Mouse (Mus musculus) midbrain, embryonic 11.5 days (tissue): ENCODE data around the gene Gigyf1. TPM values are rescaled to one million over a fixed set of nuclear protein-coding genes. Genes with fewer than 3 reads are reported as not detected.

Experiments
- ATAC-seq: fragments of 200-750 bp; cut with Nextera tagmentation; 2 replicates; pipeline ENCODE4 v1.8.0; 2017; ENCODE audit warnings: moderate TSS enrichment, moderate library complexity; ENCODE audit not compliant: low FRiP score
- DNase-seq: peaks from one replicate; pipeline ENCODE4 v3.0.0; 2015; ENCODE audit warnings: low spot score; ENCODE audit errors: missing footprints
- H3K27ac ChIP-seq: fragments of 300-500 bp; sonication (generic); 2 replicates; pipeline ENCODE4 v1.5.1; 2014; ENCODE audit warnings: low read depth, low read length
- H3K27me3 ChIP-seq: fragments of 300-500 bp; sonication (generic); 2 replicates; pipeline ENCODE4 v1.6.1; 2014; ENCODE audit warnings: mild to moderate bottlenecking, low read length, moderate library complexity, mixed read lengths; ENCODE audit not compliant: control insufficient read depth, insufficient read depth
- H3K36me3 ChIP-seq: fragments of 300-500 bp; sonication (generic); 2 replicates; pipeline ENCODE4 v1.6.1; 2014; ENCODE audit warnings: mild to moderate bottlenecking, low read length, moderate library complexity, mixed read lengths; ENCODE audit not compliant: control insufficient read depth, insufficient read depth
- H3K4me1 ChIP-seq: fragments of 300-500 bp; sonication (generic); 2 replicates; pipeline ENCODE4 v1.6.1; 2014; ENCODE audit warnings: low read length; ENCODE audit not compliant: control insufficient read depth, insufficient read depth
- H3K4me2 ChIP-seq: fragments of 300-500 bp; sonication (generic); 2 replicates; pipeline ENCODE4 v1.6.1; 2014; ENCODE audit warnings: mild to moderate bottlenecking, moderate library complexity
- H3K4me3 ChIP-seq: fragments of 300-500 bp; sonication (generic); 2 replicates; pipeline ENCODE4 v1.5.1; 2014; ENCODE audit warnings: low read depth, low read length
- H3K9ac ChIP-seq: fragments of 300-500 bp; sonication (generic); 2 replicates; pipeline ENCODE4 v1.6.1; 2014; ENCODE audit warnings: low read length
- H3K9me3 ChIP-seq: fragments of 300-500 bp; sonication (generic); 2 replicates; pipeline ENCODE4 v1.6.1; 2016; ENCODE audit warnings: low read length; ENCODE audit not compliant: control insufficient read depth
- WGBS: fragments of 180-500 bp; shearing (Covaris S2); extraction: QIAGEN DNeasy Blood & Tissue Kit; methylation state at CpG from one replicate; pipeline ENCODE4 v1.1.7; 2014; 5-methylcytosine and 5-hydroxymethylcytosine counted together
- polyA plus RNA-seq: library from polyadenylated mRNA; unstranded; fragments of >200 nt; fragmentation: Nextera tagmentation; extraction: Ambion mirVana; gene quantifications from 2 replicates; pipeline ENCODE4 v1.2.1, GENCODE M21; 2014

Gigyf1 gene
- polyA plus RNA-seq, 1 experiment from 2014 or later, result 10.5 TPM

- WGBS, result 73% methylated on average over 3 of the region's 3 CpGs
- Histone ChIP-seq H3K9me3 (no peaks in the 10 kb centered on the region), H3K4me2 (peak overlapping the region; percentile 92), H3K4me1 (peaks cover 26% of the 10 kb centered on the region), H3K36me3 (no peaks in the 10 kb centered on the region), H3K9ac (peak overlapping the region; percentile 99), H3K4me3 (peak overlapping the region; percentile 100), H3K27ac (no peak overlapping the region), H3K27me3 (no peaks in the 10 kb centered on the region)
- DNase-seq, result no peak
- no peak for ATAC-seq
Observed at GRCm38 (mm10) chr5:137511706-137512105, 6.6 kb upstream of the Gigyf1 start.

GRCm38 (mm10) chr5:137512847-137513794 is 5.2 kb upstream of the Gigyf1 start:
- ATAC-seq (peak; percentile 63), DNase-seq (peak; percentile 91)
- 0 out of 2 replicates have a peak overlapping the region, but pooled peaks have one; percentile 17 for H3K9ac ChIP-seq
- no peak overlapping the region for H3K27ac ChIP-seq
- H3K27me3 ChIP-seq, result no peaks in the 10 kb centered on the region
- H3K36me3 ChIP-seq, result peaks cover 2% of the 10 kb centered on the region; the same call in 1 of the 2 replicates
- peaks cover 26% of the 10 kb centered on the region for H3K4me1 ChIP-seq
- no peak overlapping the region for H3K4me3 ChIP-seq
- H3K9me3 ChIP-seq, result no peaks in the 10 kb centered on the region
- no peak overlapping the region for H3K4me2 ChIP-seq
- 82% methylated on average over 11 of the region's 11 CpGs for WGBS

DNA sequence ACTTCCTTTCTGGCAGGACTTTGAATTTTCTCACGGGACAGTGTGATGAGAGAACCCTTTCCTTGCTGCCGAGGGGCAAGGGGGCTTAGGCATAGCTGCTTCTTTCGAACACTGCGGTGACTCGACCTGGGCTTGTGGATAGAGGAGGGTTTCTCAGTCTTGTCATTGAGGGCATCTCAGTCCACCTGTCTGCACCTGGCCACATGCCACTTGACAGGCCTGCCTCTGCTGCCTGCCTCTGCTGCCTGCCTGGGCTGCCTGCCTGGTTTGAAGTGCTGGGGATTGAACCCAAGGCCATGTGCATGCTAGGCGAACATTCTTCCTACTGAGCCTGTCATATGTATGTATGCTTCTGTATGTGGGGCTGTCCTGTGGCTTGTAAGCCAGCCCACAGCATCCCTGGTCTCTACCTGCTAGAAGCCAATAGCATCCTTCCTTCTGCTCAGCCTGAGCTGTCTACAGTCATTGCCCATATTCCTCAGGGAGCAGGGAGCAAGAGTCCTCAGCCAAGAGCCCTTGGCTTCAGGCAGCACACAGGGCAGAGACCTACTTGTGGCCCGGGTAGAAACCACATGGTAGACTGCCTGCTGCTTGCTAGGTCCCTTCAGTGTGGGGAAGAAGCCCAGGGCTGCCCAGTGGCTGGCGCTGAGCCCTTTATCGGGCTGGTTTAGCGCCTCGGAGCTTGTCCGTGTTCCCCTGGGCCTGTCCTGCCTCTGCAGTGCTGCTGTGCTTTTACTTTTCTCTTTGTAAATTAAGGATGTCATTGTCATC is 4.2 kb upstream of the Gigyf1 start:
- H3K27me3 ChIP-seq, result no peaks in the 10 kb centered on the region
- no peak overlapping the region for H3K4me2 ChIP-seq
- DNase-seq, result no peak
- H3K4me1 ChIP-seq, result peaks cover 26% of the 10 kb centered on the region
- 90% methylated on average over 12 of the region's 12 CpGs for WGBS
- H3K9me3 ChIP-seq, result no peaks in the 10 kb centered on the region
- 0 out of 2 replicates have a peak overlapping the region, but pooled peaks have one; percentile 24 for H3K9ac ChIP-seq
- H3K4me3 ChIP-seq, result no peak overlapping the region
- H3K36me3 ChIP-seq, result peaks cover 2% of the 10 kb centered on the region; the same call in 1 of the 2 replicates
- no peak overlapping the region for H3K27ac ChIP-seq
- no peak for ATAC-seq

GRCm38 (mm10) chr5:137514811-137515210 is 3.5 kb upstream of the Gigyf1 start:
- H3K9ac ChIP-seq, result no peak overlapping the region
- DNase-seq (no peak), ATAC-seq (no peak)
- H3K9me3 ChIP-seq, result no peaks in the 10 kb centered on the region
- WGBS, result 92% methylated on average over 3 of the region's 3 CpGs
- no peak overlapping the region for H3K27ac ChIP-seq
- H3K36me3 ChIP-seq, result peaks cover 4% of the 10 kb centered on the region
- H3K4me1 ChIP-seq, result peaks cover 26% of the 10 kb centered on the region
- H3K4me3 ChIP-seq, result no peak overlapping the region
- H3K27me3 ChIP-seq, result no peaks in the 10 kb centered on the region
- no peak overlapping the region for H3K4me2 ChIP-seq

- WGBS, result 93% methylated on average over 27 of the region's 27 CpGs
- DNase-seq, result no peak
- H3K27me3 ChIP-seq, result no peaks in the 10 kb centered on the region
- no peak overlapping the region for H3K4me3 ChIP-seq
- H3K9me3 ChIP-seq, result no peaks in the 10 kb centered on the region
- ATAC-seq, result no peak
- H3K27ac ChIP-seq, result no peak overlapping the region
- H3K9ac ChIP-seq, result no peak overlapping the region
- no peaks in the 10 kb centered on the region; the same call in 1 of the 2 replicates for H3K4me1 ChIP-seq
- H3K36me3 ChIP-seq, result peaks cover 50% of the 10 kb centered on the region
- no peak overlapping the region for H3K4me2 ChIP-seq
Observed at GRCm38 (mm10) chr5:137519691-137520550, 1.6 kb downstream of the Gigyf1 start.

- WGBS, result 82% methylated on average over 9 of the region's 9 CpGs
Observed at GRCm38 (mm10) chr5:137521861-137522260, 3.5 kb downstream of the Gigyf1 start.

DNA sequence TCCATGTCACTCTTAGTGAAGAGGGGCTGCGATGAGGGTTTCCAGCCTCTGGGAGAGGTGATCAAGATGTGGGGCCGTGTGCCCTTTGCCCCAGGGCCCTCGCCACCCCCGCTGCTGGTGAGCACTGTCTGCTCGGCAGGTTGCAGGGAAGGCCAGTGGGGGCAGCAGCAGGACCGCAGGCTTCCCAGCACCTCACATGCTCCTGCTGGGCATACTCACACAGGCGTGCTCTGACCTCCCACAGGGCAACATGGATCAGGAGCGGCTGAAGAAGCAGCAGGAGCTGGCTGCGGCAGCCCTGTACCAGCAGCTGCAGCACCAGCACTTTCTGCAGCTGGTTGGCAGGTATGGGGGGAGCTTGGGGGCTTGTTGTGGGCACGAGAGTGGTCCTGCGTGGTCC is 4.4 kb downstream of the Gigyf1 start:
- DNase-seq, result no peak
- no peaks in the 10 kb centered on the region for H3K27me3 ChIP-seq
- no peak overlapping the region for H3K4me2 ChIP-seq
- peaks cover 9% of the 10 kb centered on the region; the same call in 1 of the 2 replicates for H3K4me1 ChIP-seq
- H3K9ac ChIP-seq, result no peak overlapping the region
- H3K36me3 ChIP-seq, result peaks cover 58% of the 10 kb centered on the region
- H3K27ac ChIP-seq, result no peak overlapping the region
- no peaks in the 10 kb centered on the region for H3K9me3 ChIP-seq
- no peak overlapping the region for H3K4me3 ChIP-seq
- ATAC-seq, result no peak
- WGBS, result 73% methylated on average over 11 of the region's 11 CpGs

More at GRCm38 (mm10) chr5:137521861-137522260, 3.5 kb downstream of the Gigyf1 start:
- no peak overlapping the region for H3K27ac ChIP-seq
- H3K4me3 ChIP-seq, result no peak overlapping the region
- peaks cover 7% of the 10 kb centered on the region; the same call in 1 of the 2 replicates for H3K4me1 ChIP-seq
- H3K27me3 ChIP-seq, result no peaks in the 10 kb centered on the region
- peaks cover 60% of the 10 kb centered on the region for H3K36me3 ChIP-seq
- H3K4me2 ChIP-seq, result no peak overlapping the region
- DNase-seq (no peak), ATAC-seq (no peak)
- H3K9me3 ChIP-seq, result no peaks in the 10 kb centered on the region
- H3K9ac ChIP-seq, result no peak overlapping the region

DNA sequence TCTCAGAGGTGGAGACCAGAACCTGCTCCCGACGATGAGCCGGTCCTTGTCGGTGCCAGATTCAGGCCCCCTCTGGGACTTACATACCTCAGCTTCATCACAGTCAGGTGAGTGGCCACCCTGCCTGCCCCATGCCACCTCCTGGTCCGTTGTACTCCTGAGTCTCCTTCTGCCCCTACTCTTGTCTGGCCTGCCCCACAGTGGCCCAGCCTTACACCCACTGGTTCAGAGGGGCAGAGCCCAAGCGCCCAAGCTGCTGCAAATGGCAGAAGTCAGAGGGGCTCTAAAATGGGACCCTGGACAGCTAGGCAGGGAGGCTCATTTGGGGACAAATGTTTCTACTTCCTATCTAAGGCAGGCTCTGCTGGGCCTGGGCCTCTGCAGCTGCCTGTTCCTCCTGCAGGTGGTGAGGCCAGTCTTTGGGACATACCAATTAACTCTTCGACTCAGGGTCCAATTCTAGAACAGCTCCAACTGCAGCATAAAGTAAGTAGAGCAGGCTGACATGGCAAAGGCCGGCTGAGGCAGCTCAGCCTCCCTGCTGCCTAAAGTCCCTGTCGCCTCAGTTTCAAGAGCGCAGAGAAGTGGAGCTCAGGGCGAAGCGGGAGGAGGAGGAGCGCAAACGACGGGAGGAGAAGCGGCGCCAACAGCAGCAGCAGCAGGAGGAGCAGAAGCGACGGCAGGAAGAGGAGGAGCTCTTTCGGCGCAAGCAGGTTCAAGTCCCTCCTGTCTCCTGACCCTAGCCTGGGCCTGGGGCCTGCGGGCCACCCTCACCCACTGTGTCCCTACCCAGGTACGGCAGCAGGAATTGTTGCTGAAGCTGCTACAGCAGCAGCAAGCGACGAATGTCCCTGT is 5.3 kb downstream of the Gigyf1 start:
- WGBS, result 85% methylated on average over 25 of the region's 25 CpGs
- Histone ChIP-seq H3K9ac (no peak overlapping the region), H3K27me3 (no peaks in the 10 kb centered on the region), H3K4me3 (no peak overlapping the region), H3K4me1 (peaks cover 9% of the 10 kb centered on the region; the same call in 1 of the 2 replicates), H3K27ac (no peak overlapping the region; the same call in 1 of the 2 replicates), H3K9me3 (no peaks in the 10 kb centered on the region), H3K36me3 (peaks cover 64% of the 10 kb centered on the region), H3K4me2 (no peak overlapping the region)
- ATAC-seq, result no peak
- no peak for DNase-seq
